Mouse (Mus musculus) Muller cell, postnatal 12 days (primary cell): ENCODE data around the gene Tssk1.
A peak's percentile ranks its signal among the peaks of the same experiment; 100 is the strongest.

Experiments used
- DNase-seq: peaks from one replicate; pipeline ENCODE4 v3.0.0-alpha.2; 2015; ENCODE audit errors: inconsistent ontology term

Gene Tssk1

DNA sequence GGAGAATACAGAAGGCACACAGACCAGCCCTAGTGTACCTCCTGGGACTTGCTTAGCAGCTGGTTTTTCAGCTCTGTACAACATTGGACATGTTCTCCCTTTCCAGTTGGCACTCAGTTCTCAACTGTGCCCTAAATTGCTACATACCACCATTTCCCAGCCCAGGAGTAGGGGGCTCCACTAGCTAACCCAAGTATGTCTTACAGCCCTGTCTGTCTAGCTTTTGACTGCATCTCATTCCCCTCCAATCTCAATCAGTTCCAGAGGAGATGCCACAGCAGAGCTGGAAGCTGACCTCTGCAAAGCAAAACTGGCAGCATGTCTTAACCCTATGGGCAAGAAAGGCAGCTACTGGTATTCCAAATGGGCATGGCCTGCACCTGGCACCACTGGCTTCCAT lies 2.1 kb downstream of the Tssk1 start:
- DNase-seq: no peak

- no peak for DNase-seq
These were observed 4.4 kb downstream of the Tssk1 start, which contains the start of the genes Dgcr2 and Tssk2 for GRCm38 (mm10) chr16:17898462-17898861. Dgcr2 (minus strand) TSS chr16:17898562. Tssk2 (plus strand) TSS chr16:17898637.

- peak; percentile 90 for DNase-seq
These were observed 17.1 kb downstream of the Tssk1 start, which contains the start of gene Ess2 for GRCm38 (mm10) chr16:17911052-17911595. Ess2 (minus strand) TSS chr16:17911348.

DNA sequence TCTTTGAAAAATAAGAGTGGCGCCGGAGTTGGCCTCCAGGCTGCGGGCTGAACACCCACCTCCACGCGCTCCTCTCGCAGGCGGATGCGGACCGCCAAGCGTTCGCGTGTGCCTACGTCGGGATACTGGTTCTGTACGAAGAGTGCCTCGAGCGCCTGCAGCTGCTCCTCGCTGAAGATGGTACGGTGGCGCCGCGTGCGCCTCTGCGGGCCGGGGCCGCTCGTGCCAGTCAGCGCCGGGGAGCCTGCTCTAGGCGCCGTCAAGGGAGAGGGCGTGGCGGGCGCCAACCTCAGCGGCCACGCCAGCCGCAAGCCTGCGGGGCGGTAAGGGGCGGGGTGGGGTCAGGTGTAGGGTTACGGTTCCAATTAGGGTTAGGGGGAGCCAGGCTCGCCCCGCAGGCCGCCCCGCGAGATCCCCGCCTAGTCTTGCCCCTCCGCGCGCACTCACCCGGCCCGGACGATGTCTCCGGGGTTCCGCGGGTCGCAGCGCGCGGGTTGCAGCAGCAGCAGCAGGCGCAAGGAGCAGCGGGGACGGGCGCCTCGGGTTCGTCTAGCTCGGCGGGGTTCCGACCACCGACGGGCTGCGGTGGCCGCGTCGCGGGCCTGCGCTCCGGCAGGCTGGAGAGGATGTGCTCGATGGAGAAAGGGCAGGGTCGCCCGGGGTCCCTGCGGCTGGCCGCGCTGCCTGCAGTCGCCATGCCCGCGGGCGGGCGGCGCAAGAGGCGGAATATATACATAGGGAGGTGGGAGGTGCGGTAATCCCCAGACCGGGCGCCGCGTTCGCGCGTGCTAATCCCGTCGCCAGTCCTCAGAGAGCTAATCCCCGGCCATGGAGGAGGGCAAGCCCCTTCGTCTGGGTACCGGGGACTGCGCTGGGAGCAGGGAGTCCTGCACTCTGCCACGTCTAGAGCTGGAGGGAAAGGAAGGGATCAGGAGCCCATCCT lies 20.6 kb downstream of the Tssk1 start, which contains the start of gene Gsc2:
Gene Gsc2, minus strand, starts transcription at position 753 of the 943 bp plus-strand sequence.
- DNase-seq: no peak

DNA sequence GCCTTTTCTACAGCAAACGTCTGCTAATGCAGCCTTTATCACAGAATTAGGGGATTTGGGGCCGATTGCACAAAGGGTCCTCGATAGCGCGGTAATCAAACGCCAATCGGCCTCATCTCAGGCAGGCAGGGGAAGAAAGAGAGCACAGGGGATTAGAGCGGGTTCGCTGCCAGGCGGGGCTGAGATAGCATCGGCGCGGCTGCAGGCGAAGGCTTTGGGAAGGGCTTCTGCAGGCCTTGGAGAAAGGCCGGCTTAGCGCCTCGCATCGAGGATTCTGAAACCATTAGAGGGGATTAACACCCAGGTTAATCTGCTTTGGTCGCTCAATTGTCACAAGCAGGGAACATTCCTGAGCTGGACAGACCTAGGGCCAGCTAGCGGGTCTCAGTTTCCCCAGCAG lies 26.6 kb downstream of the Tssk1 start:
- no peak for DNase-seq

- DNase-seq: peak; percentile 95
These were observed 27.5 kb downstream of the Tssk1 start for GRCm38 (mm10) chr16:17921325-17922162.

DNA sequence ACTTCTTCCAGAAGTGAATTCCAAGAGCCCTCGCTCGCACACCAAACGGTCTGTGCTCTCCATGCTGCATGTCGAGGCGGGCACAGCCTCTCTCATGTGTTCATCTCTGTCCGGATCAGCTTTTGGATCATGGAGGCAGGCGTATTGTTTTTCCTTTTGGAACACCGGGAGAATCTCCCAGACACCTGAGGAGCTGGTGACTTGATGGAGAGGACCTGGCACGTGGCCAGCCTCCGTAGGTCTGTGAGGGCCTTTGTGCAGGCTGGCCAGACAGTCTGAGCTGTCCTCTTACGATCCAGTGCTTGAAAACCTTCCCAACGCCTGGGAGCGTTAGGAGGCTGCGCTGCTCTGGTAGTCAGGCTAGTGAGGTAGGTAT lies 28.1 kb downstream of the Tssk1 start:
- no peak for DNase-seq

DNA sequence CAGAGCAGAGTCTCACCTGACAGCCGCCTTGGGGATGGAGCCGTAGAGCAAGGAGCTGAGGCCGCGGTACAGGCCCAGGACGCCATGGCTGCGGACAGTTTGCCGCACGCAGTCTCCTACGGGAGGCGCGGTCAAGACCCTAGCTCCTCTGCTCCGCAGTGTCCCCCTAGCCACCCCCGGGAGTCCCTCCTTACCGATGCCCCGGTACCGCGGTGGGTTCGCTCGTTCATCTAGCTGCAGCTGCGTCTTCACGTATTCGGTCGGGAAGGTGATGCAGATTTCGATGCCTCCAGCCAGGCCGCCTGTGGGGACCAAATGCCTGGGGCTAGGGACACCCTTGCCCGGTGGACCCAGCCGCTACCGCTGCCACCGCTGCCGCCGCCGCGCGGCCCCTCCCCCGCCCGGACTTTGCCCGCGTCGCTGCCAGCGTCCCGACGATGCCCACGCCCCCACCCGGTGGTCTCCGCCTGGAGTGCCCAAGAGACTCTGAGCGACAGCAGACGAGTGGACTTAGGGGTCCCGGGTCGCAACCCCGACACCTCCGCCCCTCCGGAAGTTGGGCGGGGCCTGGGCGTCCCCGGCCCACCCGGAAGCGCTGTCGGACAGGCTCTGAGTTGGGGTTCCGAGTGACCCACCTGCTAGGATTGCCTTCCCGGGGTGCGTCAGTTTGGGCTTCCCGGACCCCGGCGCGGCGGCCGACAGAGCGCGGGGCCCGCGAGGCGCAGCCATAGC lies 33.5 kb downstream of the Tssk1 start:
- no peak for DNase-seq

- peak; percentile 85 for DNase-seq
These were observed 34.1 kb downstream of the Tssk1 start, which contains the start of gene Slc25a1 for GRCm38 (mm10) chr16:17928087-17928580. Slc25a1 (minus strand) TSS chr16:17928219.

DNA sequence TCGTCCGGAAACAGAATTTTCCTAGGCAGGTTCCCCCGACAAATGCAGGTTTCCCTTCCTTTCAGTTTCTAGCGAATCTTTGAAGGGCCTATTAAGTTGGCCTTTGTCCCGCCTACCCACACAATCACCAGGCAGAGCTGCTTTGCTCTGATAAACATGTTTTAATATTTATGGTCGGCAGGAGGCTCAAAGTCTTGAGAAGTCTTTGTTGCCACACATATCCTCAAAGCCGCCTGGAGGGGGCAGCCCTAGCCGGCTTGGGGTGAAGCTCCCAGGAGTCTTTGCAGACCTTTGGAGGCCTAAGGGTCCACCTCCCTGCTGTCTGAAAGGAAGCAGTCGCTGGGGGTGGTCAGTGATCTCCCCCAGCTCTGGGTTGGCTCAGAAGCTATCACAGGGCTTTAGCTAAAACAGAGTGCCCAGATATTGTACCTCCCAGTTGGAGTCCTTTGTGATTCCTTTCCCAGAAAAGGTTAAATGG lies 34.6 kb downstream of the Tssk1 start:
- DNase-seq: peak; percentile 85

GRCm38 (mm10) chr16:17929211-17929610 lies 35.2 kb downstream of the Tssk1 start:
- DNase-seq: no peak

DNA sequence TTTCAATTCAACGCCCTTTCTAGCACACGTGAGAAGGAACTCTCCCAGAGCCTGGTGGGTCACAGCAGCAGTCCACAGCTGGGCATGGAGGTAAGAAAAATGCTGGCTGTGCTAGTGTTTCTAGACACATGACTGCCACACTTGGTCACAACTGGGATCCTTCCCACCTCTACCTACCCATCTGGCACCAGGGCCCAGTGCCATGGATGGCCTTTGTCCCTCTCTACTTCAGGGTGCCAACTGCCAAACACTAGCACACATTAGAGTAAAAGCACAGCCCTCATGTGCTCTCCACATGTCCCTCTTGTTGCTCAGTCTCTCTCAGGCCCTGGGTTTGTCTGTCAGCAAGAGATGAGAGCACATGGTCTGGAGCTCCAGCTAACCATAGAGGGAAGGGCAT lies 35.6 kb downstream of the Tssk1 start:
- no peak for DNase-seq

DNA sequence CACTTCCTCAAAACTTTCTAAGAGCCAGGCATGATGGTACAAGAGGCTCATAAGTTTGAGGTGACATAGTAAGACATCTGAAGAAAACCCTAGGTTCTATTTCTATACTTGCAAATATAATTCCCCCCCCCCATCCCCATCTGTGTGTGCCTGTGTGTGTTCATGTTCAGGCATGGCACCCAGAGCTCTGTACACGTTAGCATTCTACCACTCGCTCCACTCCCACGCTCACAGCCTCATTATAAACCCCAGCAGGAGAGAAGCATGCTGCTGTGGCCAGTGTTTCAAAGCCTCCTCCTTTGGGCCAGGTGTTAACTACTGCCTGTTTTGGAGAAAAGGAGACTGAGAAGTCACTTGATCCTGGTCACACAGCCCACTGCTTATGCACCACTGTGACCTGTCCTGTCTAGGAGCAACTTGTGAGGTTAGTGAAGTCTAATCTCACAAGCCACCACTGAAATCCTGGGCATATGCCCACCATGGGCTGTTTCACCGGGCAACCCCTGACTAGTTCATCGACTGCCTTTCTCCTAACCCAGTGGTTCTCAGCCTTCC lies 38.0 kb downstream of the Tssk1 start:
- no peak for DNase-seq

GRCm38 (mm10) chr16:17933594-17934444 lies 39.8 kb downstream of the Tssk1 start:
- no peak for DNase-seq

DNA sequence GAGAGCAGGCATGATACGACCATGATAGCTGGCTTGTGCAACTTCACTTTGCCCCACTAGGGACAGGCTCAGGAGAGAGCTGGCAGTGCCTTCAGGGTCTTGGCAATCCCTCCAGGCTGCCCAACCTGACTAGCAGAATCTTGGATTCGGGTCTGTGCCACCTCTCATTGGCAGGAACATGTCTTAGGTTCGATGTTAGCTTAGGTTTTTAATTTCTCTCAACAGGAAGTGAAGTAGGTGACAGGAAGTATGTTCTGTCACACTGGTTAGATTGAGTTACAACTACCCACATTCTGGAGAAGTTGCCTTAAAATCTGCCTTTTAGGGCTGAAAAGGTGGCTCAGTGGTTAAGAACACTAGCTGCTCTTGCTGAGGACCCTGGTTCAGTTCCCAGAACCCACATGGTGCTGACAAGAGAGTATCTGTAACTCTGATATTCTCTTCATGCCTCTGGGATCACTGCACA lies 40.5 kb downstream of the Tssk1 start:
- no peak for DNase-seq

DNA sequence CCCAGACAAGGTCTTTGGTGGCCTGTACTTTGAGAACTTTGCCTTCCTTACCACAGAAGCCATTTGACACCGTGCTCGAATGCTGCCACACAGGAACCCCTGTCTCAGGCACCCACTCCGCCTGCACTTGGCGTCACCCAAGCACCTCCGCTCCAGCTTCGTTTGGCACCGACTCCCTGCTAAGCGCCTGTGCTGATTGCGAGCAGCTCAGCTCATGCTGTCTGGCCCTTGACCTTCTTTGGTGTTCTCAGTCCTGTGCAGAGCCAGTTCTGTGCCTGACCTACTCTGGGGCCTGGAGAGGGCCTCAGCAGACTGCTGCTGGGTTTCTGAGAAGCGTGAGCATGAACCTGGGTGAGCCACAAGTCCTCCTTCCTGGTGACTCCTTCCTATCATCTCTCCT lies 42.8 kb downstream of the Tssk1 start:
- no peak for DNase-seq

- DNase-seq: no peak
These were observed 44.2 kb downstream of the Tssk1 start for GRCm38 (mm10) chr16:17938187-17938586.

GRCm38 (mm10) chr16:17938821-17939220 lies 44.8 kb downstream of the Tssk1 start:
- DNase-seq: peak; percentile 58

DNA sequence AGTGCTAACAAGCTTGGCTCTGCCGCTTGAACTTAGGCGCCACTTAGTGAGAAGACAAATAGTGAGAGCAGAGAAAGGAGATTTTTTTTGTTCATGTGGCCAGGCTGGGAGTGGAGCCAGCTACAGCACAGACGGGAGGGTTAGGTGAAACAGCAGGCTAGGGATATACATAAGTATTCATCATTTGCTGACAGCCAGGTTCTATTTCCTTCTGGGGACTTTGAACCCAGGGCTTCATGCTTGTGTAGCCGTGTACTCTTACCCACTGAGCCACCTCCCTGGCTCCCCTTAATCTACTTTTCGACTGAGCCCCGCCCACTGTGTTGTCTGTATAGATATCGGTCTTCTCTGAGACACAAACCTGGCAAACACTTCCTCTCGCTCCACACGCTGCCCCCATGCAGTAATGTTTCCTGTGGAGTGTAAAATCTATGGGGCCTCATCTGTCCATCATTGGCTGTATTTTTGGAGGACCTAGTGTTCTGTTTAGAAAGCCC lies 45.3 kb downstream of the Tssk1 start:
- DNase-seq: no peak
